Mouse (Mus musculus) frontal cortex, adult 2 months (tissue): ENCODE measurements around the gene Krt4. TPM values are rescaled to one million over a fixed set of nuclear protein-coding genes. Genes with fewer than 3 reads are reported as not detected.

Source experiments
- DNase-seq, 2 experiments: peaks; one replicate each; pipeline ENCODE4 v3.0.0; 2022; ENCODE audit warnings: low spot score in 1 of 2; ENCODE audit errors: extremely low spot score in 1 of 2
- polyA plus RNA-seq: library from polyadenylated mRNA; depleted of rRNA; stranded (reverse); fragments of >200 nt; gene quantifications from 2 replicates; pipeline ENCODE4 v1.2.3, GENCODE M21; 2012; rRNA removed

Gene Krt4
- polyA plus RNA-seq, 1 experiment: not detected

DNA sequence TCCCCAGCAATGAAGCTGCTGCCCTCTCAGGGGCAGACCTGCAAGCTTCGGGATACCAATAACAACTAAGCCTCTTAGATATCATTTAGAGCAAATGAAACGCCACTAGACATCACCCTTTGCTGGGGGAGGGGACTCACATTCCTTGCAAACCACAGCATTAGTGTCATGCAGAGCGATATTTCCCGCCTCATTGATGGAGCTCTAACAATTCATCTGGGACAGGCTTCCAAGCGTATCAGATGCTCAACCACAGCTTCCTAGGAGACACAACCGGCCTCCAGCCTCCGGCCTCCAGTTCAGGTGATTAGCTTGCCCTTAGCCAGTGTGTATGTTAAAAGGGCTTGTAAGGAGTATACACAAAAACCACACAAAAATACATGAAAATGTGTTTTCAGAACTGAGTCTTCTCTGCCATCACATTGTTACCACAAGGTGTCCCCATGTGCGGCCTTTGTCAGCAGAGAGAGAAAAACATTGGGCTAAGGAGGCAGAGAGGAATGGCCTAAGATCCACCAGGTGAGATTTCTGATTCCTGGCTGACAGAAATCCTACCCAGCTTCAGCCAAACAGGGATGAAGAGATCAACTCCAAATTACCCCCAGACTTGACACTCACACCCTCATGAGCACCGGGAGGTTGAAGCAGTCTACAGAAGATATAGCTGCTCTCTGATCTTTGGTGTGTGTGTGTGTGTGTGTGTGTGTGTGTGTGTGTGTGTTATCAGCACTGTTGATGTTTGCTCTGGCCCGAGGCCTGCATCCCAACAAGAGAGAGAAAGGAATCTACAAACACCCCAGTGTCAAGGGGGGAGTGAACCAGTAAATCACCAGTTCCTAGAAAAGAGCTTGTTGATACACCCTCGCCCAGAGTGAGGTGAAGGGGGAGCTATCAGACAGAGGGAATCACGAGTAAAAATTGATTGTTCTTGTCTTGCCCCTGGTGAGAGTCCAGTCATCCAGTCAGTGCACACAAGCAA, 22.1 kb downstream of the Krt4 start:
- DNase-seq: no peak

DNA sequence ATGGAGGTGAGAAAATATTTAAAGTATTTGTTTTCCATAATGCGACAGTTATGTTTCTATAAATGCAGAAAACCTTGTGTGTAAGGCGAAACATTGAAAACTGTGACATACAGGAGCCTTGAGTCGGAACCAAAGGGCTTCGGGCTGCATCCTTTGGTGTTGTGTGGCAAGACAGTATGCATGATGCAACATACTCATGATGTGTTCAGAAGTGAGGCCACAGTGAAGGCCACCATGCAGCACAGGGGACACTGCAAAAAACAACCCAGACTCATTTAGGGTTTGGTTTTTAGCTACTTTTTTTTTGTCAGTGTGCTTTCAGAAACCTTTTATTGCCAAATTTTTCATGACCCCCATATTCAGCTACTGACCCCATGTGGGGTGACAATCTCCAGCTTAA, 29.3 kb downstream of the Krt4 start:
- no peak for DNase-seq

DNA sequence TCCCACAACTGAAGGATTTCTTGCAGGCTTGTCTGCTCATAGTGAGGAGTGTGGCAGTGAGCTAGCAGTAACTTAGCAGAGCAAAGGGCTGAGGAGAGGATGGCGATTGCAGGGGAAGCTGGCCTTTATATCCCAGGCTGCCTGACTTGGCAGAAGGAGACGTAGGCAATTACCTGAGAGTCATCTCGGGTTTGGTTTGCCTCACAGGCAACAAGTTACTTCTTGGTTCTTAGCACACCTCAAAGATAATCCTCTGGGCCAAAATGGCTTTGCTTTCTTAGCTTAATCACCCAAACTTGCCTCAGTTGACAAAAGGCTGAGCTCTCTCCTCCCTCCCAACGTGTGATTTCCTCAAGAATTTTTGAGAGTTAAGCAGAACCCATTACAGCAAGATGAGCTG, 31.7 kb downstream of the Krt4 start, which contains the start of gene Krt76:
Krt76 (minus strand) TSS at position 101 of the 400 bp plus-strand sequence.
- DNase-seq: no peak

DNA sequence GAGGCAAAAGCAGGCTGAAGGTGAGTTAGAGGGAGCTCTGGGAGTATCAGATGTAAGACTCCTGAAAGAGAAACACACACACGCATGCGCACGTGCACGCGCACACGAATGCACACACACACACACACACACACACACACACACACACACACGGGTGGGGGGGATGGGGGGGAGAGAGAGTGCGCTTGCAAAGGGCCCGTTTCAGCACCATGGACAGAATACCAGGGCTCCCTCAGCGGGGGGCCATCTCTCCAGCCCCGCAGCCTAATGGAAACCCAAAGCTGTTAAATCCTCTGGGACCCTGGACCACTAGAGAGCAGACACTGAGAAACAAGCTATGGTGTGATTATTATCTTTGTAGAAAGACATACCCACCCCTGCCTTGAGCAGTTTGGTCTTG, 44.8 kb downstream of the Krt4 start:
- no peak for DNase-seq

DNA sequence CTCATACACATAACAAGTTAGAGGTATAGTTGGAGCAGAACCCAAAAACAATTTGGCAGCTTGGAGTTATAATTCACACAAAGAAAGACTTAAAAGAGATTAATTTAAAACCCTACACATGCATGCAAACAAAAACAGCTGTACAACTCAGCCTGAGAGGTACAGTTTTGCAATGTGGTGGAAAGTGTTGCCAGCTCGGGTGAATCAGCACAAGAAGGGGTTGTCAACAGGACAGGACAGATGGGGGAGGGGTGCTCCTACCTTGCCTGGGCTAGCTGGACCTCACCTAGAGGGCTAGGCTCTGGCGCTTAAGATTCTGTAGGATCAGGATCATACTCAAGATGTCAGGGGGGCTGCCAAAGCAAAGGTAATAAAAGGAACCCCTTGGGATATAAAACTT, 46.5 kb downstream of the Krt4 start:
- no peak for DNase-seq

DNA sequence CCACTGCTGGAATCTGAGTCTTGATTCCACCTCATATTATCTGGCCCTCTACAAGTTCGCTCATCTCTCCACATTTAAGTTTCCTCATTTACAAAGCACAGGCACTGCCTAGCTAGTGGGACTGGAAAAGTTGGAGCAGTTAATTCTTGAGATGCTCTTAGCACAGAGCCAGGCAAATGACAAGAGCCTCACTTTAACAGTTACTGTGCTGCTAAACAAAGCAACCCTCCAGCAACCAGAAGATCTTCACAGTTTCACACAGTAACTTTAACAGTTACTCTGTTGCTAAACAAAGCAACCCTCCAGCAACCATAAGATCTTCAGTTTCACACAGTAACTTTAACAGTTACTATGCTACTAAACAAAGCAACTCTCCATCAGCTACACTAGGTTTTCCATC, 50.2 kb downstream of the Krt4 start:
- no peak for DNase-seq

DNA sequence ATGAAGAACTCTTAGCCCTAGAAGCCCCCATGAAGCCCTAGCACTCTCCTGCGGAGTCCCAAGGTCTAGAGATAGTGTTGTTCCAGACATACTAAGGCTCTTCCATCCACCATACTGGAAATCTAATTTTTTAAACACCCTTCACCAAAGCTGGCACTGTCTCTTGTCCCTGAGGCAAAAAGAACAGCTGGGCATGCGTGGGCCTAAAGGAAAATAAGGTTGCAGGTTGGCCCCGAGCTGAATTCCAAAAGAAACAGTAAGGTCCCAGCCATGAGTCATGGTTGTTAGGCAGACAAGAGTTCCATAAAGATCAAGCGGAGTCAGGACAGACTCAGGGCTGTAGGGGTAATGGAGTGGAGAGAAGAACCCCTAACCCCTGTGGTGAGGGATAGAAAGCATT, 51.3 kb downstream of the Krt4 start:
- DNase-seq: peak in 1 of 2 experiments; percentile 55

DNA sequence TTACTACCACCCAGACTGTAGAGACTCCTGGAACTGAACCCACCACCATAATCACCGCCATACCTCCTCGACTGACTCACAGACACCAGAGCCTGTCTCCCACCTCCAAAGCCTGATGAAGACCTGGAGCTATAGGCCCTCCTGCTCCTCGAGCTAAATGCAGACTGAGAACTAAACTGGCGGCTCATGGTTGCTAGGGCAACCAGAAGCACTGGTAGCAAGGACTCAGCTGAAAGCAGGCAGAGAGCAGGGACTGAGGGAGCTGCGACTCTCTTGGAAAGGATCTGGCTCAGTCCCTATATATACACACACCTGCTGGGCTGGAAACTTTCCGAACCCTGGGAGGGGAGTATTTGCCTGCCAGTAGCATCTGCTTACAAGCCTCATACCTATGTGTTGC, 55.1 kb downstream of the Krt4 start, which contains the start of gene Krt77:
Krt77 (minus strand) TSS at position 275 of the 400 bp plus-strand sequence.
- peak; percentile 63 to 75 for DNase-seq

Other genes with a start within 250 kb of the Krt4 start
- not detected in 2 replicates for gene Krt6b, start 244.4 kb downstream of the Krt4 start, polyA plus RNA-seq
- gene Krt6a, start 230.4 kb downstream of the Krt4 start, polyA plus RNA-seq: not detected in 2 replicates
- gene Krt5, start 211.8 kb downstream of the Krt4 start, polyA plus RNA-seq: 0.08 TPM in 1 of 2 replicates, not detected in the other
- not detected in 2 replicates for gene Krt71, start 181.6 kb downstream of the Krt4 start, polyA plus RNA-seq
- 0.17 and 0.28 TPM in 2 replicates for gene Krt72, start 138.3 kb downstream of the Krt4 start, polyA plus RNA-seq
- gene Krt73, start 122.4 kb downstream of the Krt4 start, polyA plus RNA-seq: 0.78 and 0.92 TPM in 2 replicates
- 0.02 TPM in 1 of 2 replicates, not detected in the other for gene Krt2, start 106.6 kb downstream of the Krt4 start, polyA plus RNA-seq
- gene Krt1, start 73.9 kb downstream of the Krt4 start, polyA plus RNA-seq: 3.8 and 5.4 TPM in 2 replicates
- gene Krt77, start 55.0 kb downstream of the Krt4 start, polyA plus RNA-seq: 5.6 and 9.1 TPM in 2 replicates
- gene Krt76, start 31.8 kb downstream of the Krt4 start, polyA plus RNA-seq: not detected in 2 replicates
- 0.34 TPM in 1 of 2 replicates, not detected in the other for gene Krt79, start 15.6 kb upstream of the Krt4 start, polyA plus RNA-seq
- not detected in 2 replicates for gene Krt78, start 29.6 kb upstream of the Krt4 start, polyA plus RNA-seq
- gene Krt8, start 79.7 kb upstream of the Krt4 start, polyA plus RNA-seq: 1.7 and 4.5 TPM in 2 replicates
- gene Krt18, start 103.4 kb upstream of the Krt4 start, polyA plus RNA-seq: 1.4 and 3.5 TPM in 2 replicates
- gene Eif4b, start 149.0 kb upstream of the Krt4 start, polyA plus RNA-seq: 108 and 115 TPM in 2 replicates
- 28.0 and 29.5 TPM in 2 replicates for gene Tns2, start 175.7 kb upstream of the Krt4 start, polyA plus RNA-seq
- 127 and 136 TPM in 2 replicates for gene Spryd3, start 211.5 kb upstream of the Krt4 start, polyA plus RNA-seq
- gene Igfbp6, start 219.6 kb upstream of the Krt4 start, polyA plus RNA-seq: 46.3 and 51.8 TPM in 2 replicates
- 0.16 and 0.25 TPM in 2 replicates for gene Soat2, start 225.8 kb upstream of the Krt4 start, polyA plus RNA-seq